Mouse (Mus musculus): ENCODE measurements around the gene Hid1.

GRCm38 (mm10) chr11:115329339-115329738 is 38.2 kb downstream of the Hid1 start:
- TF ChIP-seq POLR2A (IDR thresholded peaks at IDR 0.05; ENCODE audit: extremely low read depth, insufficient read depth, low read length) (no peak), CTCF (IDR thresholded peaks at IDR 0.05; ENCODE audit: extremely low read depth, insufficient read depth, low read length) (no peak)

All from cortical plate, adult 2 months (tissue).